Mouse (Mus musculus) mesoderm, embryonic 11.5 days (tissue): ENCODE data around the gene Unc5c.
A peak's percentile ranks its signal among the peaks of the same experiment; 100 is the strongest.

Experiments used
- DNase-seq: peaks from one replicate; pipeline ENCODE4 v3.0.0-alpha.2; 2012; ENCODE audit warnings: low read depth, low spot score

The Unc5c gene

DNA sequence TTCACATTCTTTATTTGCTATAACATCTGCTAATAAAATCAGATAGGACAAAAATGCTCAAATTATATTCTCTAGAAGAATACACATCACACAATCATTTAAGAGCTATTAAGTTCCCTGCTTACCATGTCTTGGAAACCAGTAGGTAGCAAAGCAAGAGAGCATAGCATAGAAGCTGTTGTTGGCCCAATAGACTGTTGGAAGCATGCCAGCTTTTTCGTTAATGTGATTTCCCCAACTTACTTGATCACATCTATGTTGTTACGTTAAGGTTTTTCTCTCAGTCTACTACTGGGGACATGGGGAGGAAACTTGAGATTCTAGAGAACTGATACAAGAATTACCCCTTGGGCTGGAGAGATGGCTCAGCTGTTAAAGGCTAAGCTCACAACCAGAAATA is 133.0 kb downstream of the Unc5c start:
- DNase-seq, result no peak

DNA sequence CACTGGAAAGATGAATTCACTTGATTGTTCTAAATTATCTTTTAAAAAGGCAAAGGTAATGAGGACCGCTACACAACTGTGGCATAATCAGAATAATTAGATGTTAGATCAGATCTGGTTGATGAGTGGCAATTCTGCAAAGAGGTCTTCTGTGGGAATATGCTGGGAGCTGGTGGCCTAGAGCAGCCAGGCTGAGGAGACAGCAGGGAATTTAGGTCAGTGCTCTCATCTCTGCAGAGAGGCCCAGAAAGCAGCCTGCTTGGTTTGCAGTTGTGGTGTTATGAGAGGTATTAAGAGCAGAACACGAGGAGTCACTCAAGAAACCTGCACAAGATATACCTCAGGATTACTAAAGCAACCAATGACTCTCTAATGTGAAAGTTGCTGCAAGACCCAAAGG is 133.9 kb downstream of the Unc5c start:
- no peak for DNase-seq

DNA sequence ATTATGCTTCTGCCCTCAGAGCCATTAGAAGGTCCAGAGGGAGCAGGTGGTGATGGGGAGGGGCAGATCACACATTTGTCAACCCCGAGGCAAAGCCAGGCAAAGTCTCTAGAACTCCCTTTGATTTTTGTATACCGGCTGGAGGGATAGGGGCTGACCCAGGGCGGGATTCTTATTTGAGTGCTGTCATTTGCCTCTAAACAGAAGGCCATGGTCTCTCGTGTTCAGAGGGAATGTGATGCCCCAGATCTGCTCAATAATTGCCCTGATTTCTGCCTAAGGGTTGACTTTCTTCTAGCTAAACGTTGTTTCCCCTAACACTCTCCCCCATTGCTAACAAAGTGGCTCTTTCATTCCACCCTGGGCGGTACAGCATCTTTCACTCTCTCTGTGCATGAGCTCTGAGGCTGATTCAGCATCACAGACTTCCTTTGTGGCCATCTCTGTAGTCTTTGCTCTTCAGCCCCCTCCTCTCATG is 136.1 kb downstream of the Unc5c start:
- peak; percentile 52 for DNase-seq

DNA sequence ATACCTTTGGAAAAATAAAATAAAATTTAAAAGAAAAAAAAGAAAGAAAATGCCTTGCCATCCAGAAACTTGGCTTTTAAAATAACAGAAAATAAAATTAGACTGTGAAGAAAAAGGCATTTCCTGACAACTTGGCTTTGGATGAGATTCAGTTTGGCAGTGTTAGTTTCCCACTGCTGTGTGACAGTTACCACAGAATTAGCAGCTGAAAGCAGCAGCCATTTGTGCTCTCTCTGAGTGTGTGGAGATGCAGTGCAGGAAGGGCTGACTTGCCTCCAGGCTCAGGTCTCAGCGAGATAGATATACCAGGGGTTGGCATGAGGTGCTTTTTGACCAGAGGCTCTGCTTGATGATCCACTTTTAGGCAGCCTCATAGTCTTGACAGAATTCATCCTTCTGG is 151.7 kb downstream of the Unc5c start:
- no peak for DNase-seq

DNA sequence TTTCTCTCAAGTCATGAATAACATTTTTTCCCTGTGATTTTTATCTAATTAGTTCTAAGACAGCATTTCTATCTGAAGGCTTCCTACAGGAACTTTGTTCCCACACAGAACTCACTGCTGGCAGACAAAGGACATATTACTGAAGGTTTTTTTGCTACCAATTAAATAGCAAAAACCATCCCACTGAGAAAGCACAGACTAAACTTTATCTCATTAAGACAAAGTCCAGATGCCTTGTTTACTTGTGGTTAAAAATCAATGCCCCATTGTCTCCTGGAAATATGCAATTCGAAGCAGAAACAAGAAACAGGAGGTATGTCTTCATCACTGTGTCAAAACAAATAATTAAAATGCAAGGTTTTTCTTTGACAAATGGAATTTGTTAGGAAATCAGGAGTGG is 153.7 kb downstream of the Unc5c start:
- no peak for DNase-seq

DNA sequence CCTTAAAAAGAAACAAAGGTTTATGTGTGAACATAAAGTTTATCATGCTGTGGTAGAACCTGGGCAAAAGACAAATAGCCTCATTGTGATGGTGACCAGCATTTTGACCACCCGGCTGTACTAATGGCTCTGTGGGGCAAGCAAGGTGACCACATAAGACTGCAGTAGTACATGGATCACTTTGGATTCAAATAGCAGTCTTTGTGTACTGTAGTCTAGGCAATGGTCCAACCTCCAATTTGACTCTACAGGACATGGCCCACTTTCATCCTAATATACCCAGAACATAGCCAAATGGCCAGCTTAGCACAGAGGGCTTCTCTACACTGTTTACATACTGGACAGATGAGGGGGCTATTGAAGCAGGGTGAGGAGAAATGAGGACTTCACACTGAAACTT is 156.5 kb downstream of the Unc5c start:
- no peak for DNase-seq

DNA sequence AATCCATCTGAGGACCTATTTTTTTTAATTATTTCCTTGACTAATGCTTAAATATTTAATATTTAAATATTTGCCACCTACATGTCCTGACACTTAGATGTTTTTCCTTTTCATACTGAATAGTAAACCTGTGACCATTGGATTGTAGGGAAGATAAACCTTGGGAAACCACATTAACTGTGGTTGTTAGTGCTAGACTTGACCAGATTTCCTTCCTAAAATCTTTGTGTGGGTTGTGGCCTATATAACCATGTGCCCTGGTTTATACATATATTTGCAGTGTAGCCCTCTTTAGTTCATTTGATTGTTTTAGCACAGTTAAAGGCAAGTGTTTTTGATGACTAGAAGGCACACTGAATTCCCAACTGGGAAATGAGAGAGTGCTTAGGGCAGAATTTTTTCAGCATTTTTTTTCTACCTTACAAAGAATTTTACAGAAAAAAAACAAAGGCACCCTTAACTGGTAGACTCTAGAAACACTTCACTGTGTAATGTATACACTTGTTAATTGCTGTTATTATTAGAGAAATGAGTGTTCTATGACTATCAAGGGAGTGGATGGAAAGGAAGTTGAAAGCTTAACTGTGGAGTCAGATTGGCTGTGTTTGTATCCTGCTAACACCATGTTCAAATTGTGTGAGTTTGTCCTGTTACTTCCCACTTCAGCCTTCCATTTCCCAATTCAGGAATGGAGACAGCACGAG is 162.1 kb downstream of the Unc5c start:
- DNase-seq, result no peak

DNA sequence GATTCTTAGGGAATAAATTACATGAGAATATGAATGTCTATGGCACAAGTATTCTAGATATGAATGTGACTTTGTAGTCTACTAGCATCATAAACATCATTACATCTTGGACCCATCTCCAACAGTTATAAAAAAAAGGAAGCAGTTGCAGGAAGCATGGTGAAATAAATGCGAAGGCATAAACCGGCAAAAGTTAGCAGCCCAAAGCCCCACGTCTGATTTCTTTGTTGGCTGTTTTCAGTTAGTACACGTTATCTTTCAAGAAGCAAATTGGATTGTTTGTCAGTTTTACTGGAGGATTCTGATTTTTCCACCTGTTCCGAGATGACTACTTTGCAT is 162.6 kb downstream of the Unc5c start:
- no peak for DNase-seq

DNA sequence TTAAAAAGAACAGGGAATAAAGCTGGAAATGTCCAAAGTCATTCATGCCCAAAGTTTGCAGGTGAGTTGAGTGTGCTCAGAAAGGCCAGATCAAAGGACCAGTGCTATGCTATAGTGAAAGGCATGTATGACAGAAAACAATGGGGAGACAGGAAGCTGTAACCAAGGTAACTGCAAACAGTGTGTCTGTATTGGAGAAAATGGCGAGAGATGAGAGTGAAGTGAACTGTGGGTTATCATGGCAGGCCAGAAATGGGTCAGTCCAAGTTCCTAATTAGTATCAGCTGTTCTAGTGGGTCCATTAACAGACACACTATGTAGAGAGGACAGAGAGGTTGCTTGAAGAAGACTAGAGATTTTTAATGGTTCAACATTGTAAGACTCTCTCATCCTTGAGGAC is 164.4 kb downstream of the Unc5c start:
- no peak for DNase-seq

DNA sequence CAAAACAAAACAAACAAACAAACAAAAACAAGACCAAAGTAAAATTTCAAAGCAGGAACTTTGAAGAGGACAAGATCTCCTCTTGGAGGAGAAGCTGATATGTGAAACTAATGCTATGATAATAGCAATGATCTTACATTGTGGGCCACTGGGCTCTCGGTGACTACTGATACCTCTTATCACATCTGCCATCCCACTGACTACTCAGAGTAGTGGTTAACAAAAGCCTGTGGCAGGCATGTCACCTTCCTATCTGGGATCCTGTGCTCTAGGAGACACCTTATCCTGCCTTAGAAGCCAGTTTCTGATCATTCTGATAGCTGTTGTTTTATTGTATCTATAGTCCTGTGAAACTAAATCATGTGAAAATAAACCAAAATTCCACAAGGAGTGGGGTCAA is 172.9 kb downstream of the Unc5c start:
- no peak for DNase-seq

DNA sequence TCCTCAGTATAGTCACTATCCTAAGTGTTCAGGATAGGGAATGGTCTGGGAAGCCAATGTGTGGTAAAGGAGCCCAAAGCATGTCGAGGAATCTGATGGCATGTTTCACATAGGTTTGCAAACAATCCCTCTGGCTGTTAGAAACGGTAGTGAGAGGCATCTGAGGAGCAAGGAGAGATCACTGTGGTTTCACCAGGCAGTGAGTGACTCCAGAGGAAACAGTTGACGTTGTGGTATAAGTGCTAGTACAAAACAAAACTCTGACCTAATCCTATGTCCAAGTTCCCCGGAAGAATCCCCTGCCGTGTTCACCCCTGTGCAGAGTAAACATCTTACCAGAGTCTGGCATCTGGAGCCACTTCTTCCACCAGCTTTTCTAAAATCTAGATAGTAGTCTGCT is 179.2 kb downstream of the Unc5c start:
- DNase-seq, result no peak

DNA sequence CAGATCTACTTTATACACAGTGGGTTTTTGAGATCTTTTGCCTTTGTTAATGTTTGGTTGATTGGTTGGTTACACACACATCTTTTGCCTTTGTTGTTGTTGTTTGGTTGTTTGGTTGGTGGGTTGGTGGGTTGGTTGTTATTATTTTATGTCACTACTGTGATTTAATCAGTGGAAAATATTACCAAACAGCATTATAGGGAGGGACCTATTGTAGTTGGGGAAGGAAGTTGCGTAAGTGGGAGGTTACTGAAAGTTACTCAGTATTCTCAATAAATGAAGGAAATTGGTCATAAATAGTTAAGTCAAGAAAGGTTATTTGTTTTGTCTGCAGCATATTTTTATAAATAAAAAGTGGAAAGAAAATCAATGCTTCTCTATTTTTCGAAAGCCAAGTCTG is 181.6 kb downstream of the Unc5c start:
- DNase-seq, result no peak

DNA sequence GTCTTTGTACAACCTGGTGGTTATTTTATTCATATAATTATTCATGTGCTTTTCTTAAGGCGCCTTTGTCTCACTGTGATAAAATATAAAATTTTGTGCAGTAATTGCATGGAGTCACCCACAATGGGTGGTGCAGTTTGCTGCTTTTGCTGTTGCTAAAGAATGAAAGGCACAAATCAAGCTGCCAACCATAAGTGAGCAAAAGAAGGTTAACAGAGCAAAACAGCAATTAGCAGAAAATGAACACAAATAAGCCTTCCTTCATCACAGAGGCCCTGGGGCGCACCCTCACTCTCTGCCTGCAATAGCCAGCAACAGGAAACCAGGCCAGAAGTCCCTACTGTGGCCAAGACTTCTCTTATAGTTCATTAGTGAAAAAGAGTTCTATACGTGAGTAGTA is 185.6 kb downstream of the Unc5c start:
- DNase-seq, result no peak

DNA sequence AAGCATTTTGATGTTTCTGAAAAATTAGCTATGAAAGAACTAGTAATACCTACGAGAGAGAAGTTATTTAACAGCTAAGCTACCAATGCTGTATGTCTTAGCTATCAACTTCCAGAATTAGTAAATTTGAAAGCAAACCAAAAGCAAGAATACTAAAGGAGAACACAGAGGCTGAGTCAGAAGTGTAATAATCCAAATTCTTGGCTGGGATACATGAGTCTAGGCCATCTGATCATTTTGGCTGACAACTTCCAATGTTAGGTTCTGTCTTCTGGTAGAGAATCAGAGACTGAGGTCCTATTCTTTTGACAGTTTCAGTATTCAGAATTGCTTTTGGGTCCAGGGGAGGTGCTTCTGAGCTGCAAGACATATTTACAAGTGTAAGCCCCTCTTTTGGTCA is 188.9 kb downstream of the Unc5c start:
- no peak for DNase-seq

DNA sequence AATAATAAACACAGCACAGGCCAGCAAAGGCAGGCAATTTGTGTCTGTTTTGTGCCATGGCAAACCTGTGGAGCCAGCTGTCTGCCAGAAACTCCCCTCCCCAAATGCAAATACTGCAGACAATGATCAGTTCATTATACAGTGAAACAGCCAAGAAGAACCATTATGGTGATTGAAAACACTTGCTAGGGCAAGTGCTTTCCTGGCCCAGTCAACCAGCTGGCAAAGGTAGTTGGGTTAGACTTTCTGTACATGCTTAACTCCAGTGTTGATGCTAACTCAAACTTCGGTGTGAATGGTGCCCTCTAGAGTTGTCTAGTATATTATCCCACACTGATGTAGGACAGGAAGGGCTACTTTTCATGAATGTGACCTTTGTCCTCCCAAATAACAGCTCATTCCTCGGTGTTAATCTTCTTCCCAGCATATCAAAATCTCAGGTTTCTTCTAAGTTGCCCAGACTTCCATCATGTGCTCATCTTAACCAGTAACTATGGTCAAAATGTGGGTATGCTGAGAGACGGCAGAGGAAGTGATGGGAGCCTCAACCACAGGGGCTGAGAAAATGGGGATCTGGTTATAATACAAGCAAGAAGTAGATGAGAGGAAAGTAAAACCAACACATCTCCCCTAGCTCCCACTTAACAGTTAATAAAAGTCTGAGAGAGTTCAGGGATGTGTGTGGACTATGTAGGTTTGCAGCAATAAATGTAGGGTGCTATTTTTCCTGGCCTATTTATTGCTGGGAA is 194.2 kb downstream of the Unc5c start:
- DNase-seq, result no peak

DNA sequence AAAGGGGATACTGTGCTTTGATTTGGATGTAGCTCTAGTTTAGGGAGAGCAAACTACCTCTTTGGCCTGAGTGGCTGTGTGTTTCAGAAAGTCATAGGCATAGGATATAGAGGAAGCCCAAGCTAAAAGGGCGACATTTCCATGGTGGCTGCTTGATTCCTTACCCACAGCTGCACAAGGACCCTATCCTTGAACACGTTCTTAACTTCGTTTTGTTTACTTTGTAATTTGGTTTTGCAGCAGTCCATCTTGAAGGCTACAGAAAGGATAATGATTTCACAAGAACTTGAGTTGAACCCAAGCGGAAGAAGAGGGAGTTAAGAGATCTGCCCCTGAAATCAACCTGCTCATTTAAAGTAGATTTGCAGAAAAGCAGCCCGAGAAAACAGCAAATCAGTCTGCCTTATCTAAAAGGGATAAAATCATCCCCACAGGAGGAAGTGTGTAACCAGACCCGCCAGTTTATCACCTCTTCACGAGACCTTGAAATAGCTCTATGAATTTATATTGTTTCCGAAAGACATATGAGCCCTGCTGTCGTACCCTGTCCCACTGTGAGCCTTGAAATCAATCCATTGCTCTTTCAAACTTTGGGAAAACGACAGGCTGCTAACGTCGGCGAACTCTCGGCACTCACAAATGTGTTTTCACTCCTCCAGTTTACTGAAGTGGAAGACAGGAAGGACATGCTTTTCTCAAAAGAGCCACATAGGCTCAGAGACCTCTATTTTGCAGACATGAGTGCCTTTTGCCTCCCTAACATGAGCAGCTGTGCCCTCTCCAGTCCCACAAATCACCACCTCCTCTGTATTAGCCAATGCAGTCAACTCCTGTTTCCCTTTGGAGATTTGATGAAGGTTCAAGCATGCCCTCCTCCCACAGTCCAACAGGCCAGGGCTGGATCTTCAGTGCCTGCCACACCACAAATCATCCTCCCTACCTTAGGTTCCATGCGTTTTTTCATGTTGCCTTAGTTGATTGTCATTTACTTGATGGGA is 195.3 kb downstream of the Unc5c start:
- DNase-seq, result peak; percentile 40

DNA sequence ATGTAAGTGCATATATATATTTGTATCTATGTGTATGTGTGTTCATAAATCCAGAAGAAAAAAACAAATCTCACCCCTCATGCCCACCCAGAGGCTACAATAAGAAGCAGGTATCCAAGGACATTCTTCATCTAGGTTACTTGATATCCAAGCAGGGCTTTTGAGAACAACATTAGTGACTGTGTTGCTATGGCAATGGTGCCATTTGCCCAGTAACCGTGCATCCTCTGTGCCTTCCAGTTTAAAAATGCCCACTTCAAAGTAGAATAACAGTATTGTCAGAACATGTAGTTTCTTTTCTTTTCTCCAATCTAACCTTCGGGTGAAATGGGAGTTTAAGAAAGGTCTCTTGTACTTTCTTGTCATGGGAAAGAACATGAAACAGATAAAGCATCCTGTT is 224.1 kb downstream of the Unc5c start:
- DNase-seq, result no peak

DNA sequence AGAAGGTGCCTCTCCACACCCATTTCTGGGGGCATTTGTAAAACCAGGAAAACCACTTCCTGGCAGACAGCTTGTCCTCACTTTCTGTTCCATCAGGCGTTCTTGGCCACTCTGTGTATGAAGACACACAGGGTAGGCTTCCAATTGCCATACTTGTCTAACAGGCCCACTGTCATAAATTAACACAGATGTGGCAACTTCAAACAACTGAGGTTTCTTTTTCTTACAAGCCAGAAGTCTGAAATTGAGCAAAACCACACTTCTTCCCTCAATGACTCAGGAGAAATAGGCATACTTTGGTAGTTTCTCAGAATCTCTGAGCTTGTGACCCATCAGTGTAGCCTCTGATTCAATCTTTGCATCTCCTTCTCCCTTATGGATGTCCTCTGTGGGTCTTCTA is 225.7 kb downstream of the Unc5c start:
- DNase-seq, result no peak

DNA sequence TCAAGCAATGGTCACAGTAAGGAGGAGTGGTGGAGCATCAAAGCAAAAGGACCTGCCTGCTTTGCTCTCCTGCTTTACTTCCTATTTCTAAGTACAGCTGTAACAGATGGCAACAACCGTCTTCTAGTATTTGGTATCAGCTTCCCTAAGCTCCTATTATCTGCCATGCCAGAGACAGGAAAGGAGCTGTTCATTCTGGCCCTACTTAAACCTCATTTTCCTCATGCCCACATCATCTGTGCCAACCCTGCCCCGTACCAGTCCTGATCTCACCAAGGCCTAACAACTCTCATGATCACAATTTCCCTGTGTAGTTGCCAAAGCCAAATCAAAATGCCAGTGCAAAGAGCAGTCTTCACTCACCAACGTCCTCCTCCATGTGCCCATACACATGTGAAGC is 226.4 kb downstream of the Unc5c start:
- DNase-seq, result no peak

DNA sequence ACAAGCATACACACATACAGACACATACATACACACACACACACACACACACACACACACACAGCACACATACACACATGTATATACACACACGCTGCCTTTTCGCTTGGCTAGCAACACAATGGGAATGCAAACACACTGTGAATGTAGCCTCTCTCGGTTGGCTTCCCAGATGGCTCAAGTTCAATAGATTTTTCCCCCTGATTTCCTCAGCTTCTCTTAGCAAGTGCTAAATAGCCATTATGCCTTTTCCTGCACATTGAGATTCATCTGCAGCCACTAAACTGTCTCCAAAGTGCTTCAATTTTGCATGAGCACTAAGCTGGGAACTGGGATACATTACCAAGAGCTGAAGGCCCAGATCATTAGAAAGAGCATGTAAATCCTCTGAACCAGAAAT is 226.8 kb downstream of the Unc5c start:
- no peak for DNase-seq

DNA sequence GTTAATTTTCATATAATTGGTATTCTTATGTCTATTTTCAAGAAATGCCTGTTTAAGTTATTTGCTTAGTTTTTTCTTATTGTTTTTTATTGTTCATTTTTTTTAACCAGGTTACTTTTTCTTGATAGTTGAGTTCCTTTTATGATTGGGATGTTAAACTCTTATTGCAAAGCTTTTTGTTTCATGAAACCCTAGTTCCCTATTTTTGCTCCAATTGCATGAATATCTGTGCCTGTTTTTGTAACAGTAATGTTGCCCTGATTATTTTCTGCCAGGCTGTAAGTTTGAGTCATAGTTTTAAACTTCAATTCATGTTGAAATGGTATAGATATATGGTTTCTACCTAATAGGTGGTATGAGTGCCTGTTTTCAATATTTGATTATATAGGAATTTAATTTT is 234.2 kb downstream of the Unc5c start:
- no peak for DNase-seq

DNA sequence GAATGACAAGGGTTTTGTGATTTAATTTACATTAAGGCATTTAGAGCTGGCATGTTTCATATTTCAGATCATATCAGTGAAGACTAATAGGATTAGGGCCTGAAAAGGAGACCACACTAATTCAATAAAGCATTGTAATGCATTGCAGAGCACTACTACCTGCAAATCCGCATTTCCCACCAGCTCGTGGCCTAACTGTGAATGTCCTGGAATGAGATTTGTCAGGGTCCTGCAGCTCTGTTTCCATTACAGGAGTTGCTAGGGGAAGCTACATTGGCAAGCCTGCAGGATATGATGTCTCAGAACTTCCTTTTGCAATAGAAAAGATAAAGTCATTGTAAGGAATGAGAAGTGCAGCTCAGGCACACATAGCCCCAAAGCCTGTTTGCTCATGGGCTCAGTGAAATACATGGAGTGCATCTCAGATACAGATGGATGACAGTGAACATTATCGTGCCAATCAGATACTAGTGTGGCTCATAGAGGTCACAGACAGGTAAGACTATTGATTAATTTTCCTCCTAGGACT is 236.4 kb downstream of the Unc5c start:
- DNase-seq, result no peak
